Mouse (Mus musculus): ENCODE data around the gene Plcd4. TPM values are rescaled to one million over a fixed set of nuclear protein-coding genes. Genes with fewer than 3 reads are reported as not detected.

Plcd4 gene
- polyA plus RNA-seq, 1 experiment from 2014 or later, result not detected

DNA sequence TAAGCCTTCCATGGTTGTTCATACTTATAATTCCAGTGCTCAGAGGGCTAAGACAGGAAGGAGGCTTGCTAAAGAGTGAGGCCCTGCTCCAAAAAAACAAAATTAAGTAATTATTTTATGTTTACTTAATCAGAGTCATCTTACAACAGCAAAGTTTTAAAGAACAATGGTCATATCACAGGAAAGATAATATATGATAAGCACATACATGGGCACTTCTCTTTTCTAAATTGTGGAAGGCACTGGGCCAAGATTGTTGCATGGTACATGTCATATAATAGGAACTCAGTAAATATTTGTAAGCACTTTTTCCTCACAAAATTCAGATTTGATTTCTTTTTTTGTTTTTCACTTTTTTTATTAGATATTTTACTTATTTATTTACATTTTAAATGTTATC, 22.8 kb upstream of the Plcd4 start:
- Histone ChIP-seq H3K9me3 (ENCODE audit: control insufficient read depth, low read length) (no peaks in the 10 kb centered on the region), H3K27ac (ENCODE audit: low read depth, low read length) (no peak overlapping the region), H3K4me3 (ENCODE audit: low read depth, low read length) (no peak overlapping the region), H3K36me3 (ENCODE audit: control insufficient read depth, insufficient read depth, low read length) (peaks cover 23% of the 10 kb centered on the region), H3K9ac (ENCODE audit: low read depth, low read length) (no peak overlapping the region), H3K4me1 (replicated peaks; ENCODE audit: control insufficient read depth, insufficient read depth, low read length) (no peaks in the 10 kb centered on the region), H3K27me3 (replicated peaks; ENCODE audit: control insufficient read depth, insufficient read depth, low read length) (no peaks in the 10 kb centered on the region), H3K4me2 (no peak overlapping the region)
- DNase-seq (ENCODE audit: low spot score), result no peak
- no peak for ATAC-seq (replicated peaks; ENCODE audit: low FRiP score)

DNA sequence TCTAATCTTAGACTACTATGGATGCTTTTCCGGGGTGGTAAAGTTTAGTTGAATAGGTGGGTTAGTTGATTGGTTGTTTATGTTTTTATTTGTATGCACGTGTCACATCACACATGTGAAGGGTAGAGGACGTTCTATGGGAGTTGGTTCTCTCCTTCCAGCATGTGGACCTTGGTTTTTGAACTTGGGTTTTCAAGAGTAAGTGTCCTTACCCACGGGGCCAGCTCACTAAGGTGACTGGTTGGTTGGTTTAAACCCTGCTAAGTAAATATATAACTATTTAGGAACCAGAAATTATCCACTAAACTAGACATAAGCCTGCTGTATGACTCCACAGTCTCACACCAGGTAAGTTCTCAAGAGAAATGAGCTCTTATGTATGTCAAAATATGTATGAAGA, 17.9 kb upstream of the Plcd4 start:
- Histone ChIP-seq H3K4me2 (no peak overlapping the region), H3K4me3 (ENCODE audit: low read depth, low read length) (no peak overlapping the region), H3K27ac (ENCODE audit: low read depth, low read length) (no peak overlapping the region), H3K4me1 (replicated peaks; ENCODE audit: control insufficient read depth, insufficient read depth, low read length) (no peaks in the 10 kb centered on the region), H3K9ac (ENCODE audit: low read depth, low read length) (no peak overlapping the region), H3K27me3 (replicated peaks; ENCODE audit: control insufficient read depth, insufficient read depth, low read length) (no peaks in the 10 kb centered on the region), H3K9me3 (ENCODE audit: control insufficient read depth, low read length) (no peaks in the 10 kb centered on the region), H3K36me3 (ENCODE audit: control insufficient read depth, insufficient read depth, low read length) (peaks cover 35% of the 10 kb centered on the region)
- ATAC-seq (replicated peaks; ENCODE audit: low FRiP score) (no peak), DNase-seq (ENCODE audit: low spot score) (no peak)
- WGBS, result 84% methylated on average over 4 of the region's 4 CpGs

DNA sequence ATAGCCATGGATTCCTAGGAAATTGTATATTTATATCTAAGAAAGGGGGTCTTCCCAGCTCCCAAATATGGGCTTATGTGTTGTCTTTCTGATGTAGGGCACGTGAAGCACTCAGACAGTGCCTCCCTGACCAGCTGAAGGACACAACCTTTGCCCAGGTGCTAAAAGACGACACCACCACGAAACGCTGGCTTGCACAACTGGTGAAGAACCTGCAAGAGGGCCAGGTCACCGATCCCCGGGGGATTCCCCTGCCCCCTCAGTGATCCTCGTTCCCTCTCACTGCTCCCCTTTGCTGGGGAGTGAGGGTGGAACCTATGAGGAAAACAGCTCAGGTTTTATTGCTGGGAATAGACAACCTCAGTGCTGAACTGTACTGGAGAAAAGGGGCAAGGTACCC, 14.1 kb upstream of the Plcd4 start:
- ATAC-seq (replicated peaks; ENCODE audit: low FRiP score), result no peak
- Histone ChIP-seq H3K4me3 (ENCODE audit: low read depth, low read length) (no peak overlapping the region), H3K27me3 (replicated peaks; ENCODE audit: control insufficient read depth, insufficient read depth, low read length) (no peaks in the 10 kb centered on the region), H3K27ac (ENCODE audit: low read depth, low read length) (no peak overlapping the region), H3K4me1 (replicated peaks; ENCODE audit: control insufficient read depth, insufficient read depth, low read length) (no peaks in the 10 kb centered on the region), H3K9me3 (ENCODE audit: control insufficient read depth, low read length) (no peaks in the 10 kb centered on the region), H3K9ac (ENCODE audit: low read depth, low read length) (no peak overlapping the region), H3K36me3 (ENCODE audit: control insufficient read depth, insufficient read depth, low read length) (peaks cover 41% of the 10 kb centered on the region), H3K4me2 (no peak overlapping the region)
- DNase-seq (ENCODE audit: low spot score), result no peak
- 95% methylated on average over 7 of the region's 7 CpGs for WGBS

DNA sequence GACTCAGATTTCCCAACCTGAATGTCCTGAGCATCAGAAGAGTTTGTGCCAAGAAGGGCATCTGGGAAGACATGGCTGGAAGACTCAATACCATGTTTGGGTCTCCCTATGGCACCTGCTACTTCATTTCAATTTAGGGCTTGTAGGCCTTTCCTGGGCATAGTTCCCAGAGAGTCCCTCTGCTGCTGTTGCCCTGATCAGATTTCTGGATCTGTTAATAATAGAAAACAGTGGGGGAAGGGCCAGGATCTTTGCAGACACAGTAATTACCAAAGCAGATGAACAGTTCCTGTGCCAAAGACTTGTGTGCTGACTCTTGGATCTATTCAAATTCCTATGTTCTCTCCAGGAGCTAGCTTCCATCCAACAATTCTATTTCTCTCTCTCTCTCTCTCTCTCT, 4.0 kb upstream of the Plcd4 start:
- Histone ChIP-seq H3K4me1 (replicated peaks; ENCODE audit: control insufficient read depth, insufficient read depth, low read length) (no peaks in the 10 kb centered on the region), H3K9ac (ENCODE audit: low read depth, low read length) (no peak overlapping the region), H3K36me3 (ENCODE audit: control insufficient read depth, insufficient read depth, low read length) (no peaks in the 10 kb centered on the region), H3K9me3 (ENCODE audit: control insufficient read depth, low read length) (no peaks in the 10 kb centered on the region), H3K4me2 (no peak overlapping the region), H3K27me3 (replicated peaks; ENCODE audit: control insufficient read depth, insufficient read depth, low read length) (peaks cover 4% of the 10 kb centered on the region), H3K4me3 (ENCODE audit: low read depth, low read length) (no peak overlapping the region), H3K27ac (ENCODE audit: low read depth, low read length) (no peak overlapping the region)
- no peak for ATAC-seq (replicated peaks; ENCODE audit: low FRiP score)
- DNase-seq (ENCODE audit: low spot score), result no peak

DNA sequence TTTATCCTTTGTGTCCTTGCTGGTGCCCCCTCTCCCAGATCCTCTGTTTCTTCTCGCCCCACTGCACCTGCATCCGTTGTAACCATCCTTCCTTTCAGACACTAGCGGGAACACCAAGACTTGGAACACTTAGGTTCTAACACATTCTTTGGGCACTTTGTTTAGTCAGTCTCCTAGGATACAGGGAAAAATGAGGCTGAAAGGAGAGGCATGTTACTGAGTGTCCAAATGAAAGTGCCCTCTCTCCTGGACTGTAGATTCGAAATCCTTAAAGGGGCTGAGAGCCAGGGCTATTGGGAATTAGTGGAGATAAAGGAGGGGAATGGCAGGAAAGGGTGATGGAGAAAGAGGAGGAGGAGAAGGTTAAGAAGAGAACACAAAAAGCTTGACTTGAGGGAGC, 1.5 kb downstream of the Plcd4 start, which contains the start of gene Usp37:
Usp37 (minus strand) TSS at position 101 of the 400 bp plus-strand sequence.
- ATAC-seq (replicated peaks; ENCODE audit: low FRiP score) (no peak), DNase-seq (ENCODE audit: low spot score) (no peak)
- no peak within 1 kb of the TSS for H3K9ac ChIP-seq (ENCODE audit: low read depth, low read length)
- no peak within 1 kb of the TSS for H3K4me3 ChIP-seq (ENCODE audit: low read depth, low read length)
- H3K4me2 ChIP-seq, result no peak within 1 kb of the TSS
- H3K27me3 ChIP-seq (replicated peaks; ENCODE audit: control insufficient read depth, insufficient read depth, low read length), result peaks cover 4% of the 10 kb centered on the region
- no peak within 1 kb of the TSS for H3K27ac ChIP-seq (ENCODE audit: low read depth, low read length)
- WGBS, result 79% methylated on average over 4 of the region's 4 CpGs
- no peaks in the 10 kb centered on the region for H3K9me3 ChIP-seq (ENCODE audit: control insufficient read depth, low read length)
- no peaks in the 10 kb centered on the region for H3K4me1 ChIP-seq (replicated peaks; ENCODE audit: control insufficient read depth, insufficient read depth, low read length)
- no peaks in the 10 kb centered on the region for H3K36me3 ChIP-seq (ENCODE audit: control insufficient read depth, insufficient read depth, low read length)

DNA sequence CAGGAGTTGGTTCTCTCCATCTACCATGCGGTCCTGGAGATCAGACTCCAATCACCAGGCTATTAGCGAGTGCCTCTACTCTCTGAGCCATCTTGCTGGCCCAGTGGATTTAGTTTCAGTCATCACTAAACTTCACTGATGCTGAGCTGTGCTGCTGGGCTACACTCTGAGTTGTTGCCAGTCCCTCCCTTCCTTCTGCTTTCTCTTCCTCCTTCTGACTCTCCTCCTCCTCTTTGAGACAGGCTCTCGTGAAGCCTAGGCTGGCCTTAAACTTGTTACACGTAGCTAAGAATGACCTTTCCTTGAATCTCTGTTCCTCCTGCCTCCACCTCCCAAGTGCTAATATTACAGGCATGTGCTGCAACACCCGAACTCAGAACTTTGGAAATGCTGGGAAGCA, 16.4 kb downstream of the Plcd4 start:
- H3K4me1 ChIP-seq (replicated peaks; ENCODE audit: control insufficient read depth, insufficient read depth, low read length), result no peaks in the 10 kb centered on the region
- H3K9me3 ChIP-seq (ENCODE audit: control insufficient read depth, low read length), result no peaks in the 10 kb centered on the region
- no peaks in the 10 kb centered on the region for H3K27me3 ChIP-seq (replicated peaks; ENCODE audit: control insufficient read depth, insufficient read depth, low read length)
- H3K27ac ChIP-seq (ENCODE audit: low read depth, low read length), result no peak overlapping the region
- no peaks in the 10 kb centered on the region; the same call in 1 of the 2 replicates for H3K36me3 ChIP-seq (ENCODE audit: control insufficient read depth, insufficient read depth, low read length)
- H3K9ac ChIP-seq (ENCODE audit: low read depth, low read length), result no peak overlapping the region
- ATAC-seq (replicated peaks; ENCODE audit: low FRiP score) (no peak), DNase-seq (ENCODE audit: low spot score) (no peak)
- H3K4me3 ChIP-seq (ENCODE audit: low read depth, low read length), result no peak overlapping the region
- WGBS, result 65% methylated on average over 5 of the region's 5 CpGs
- H3K4me2 ChIP-seq, result no peak overlapping the region

DNA sequence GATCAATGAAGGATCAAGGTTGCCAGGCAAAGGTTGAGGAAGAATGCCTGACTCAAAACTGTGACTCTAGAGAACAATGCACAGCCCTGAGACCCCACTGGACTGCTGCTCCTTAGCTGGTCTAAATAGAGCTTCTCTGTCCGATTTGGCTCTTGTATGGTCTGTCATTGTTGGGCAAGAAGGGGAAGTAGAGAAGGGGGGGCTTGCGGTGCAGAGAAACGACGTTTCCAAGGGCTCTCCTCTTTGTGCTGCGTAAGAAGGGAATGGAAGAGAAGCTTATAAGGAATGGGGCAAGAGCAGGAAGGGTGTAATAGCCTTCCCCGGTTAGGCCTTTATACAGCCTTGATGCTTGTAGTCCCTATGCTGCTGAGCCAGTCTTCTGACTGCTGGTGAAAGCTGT, 23.1 kb downstream of the Plcd4 start:
- 83% methylated on average over 6 of the region's 6 CpGs for WGBS
- no peak for ATAC-seq (replicated peaks; ENCODE audit: low FRiP score)
- H3K36me3 ChIP-seq (ENCODE audit: control insufficient read depth, insufficient read depth, low read length), result peaks cover 34% of the 10 kb centered on the region
- H3K9me3 ChIP-seq (ENCODE audit: control insufficient read depth, low read length), result no peaks in the 10 kb centered on the region
- H3K4me3 ChIP-seq (ENCODE audit: low read depth, low read length), result no peak overlapping the region
- DNase-seq (ENCODE audit: low spot score), result no peak
- H3K4me1 ChIP-seq (replicated peaks; ENCODE audit: control insufficient read depth, insufficient read depth, low read length), result no peaks in the 10 kb centered on the region
- no peak overlapping the region for H3K27ac ChIP-seq (ENCODE audit: low read depth, low read length)
- H3K4me2 ChIP-seq, result no peak overlapping the region
- H3K9ac ChIP-seq (ENCODE audit: low read depth, low read length), result no peak overlapping the region
- no peaks in the 10 kb centered on the region for H3K27me3 ChIP-seq (replicated peaks; ENCODE audit: control insufficient read depth, insufficient read depth, low read length)

DNA sequence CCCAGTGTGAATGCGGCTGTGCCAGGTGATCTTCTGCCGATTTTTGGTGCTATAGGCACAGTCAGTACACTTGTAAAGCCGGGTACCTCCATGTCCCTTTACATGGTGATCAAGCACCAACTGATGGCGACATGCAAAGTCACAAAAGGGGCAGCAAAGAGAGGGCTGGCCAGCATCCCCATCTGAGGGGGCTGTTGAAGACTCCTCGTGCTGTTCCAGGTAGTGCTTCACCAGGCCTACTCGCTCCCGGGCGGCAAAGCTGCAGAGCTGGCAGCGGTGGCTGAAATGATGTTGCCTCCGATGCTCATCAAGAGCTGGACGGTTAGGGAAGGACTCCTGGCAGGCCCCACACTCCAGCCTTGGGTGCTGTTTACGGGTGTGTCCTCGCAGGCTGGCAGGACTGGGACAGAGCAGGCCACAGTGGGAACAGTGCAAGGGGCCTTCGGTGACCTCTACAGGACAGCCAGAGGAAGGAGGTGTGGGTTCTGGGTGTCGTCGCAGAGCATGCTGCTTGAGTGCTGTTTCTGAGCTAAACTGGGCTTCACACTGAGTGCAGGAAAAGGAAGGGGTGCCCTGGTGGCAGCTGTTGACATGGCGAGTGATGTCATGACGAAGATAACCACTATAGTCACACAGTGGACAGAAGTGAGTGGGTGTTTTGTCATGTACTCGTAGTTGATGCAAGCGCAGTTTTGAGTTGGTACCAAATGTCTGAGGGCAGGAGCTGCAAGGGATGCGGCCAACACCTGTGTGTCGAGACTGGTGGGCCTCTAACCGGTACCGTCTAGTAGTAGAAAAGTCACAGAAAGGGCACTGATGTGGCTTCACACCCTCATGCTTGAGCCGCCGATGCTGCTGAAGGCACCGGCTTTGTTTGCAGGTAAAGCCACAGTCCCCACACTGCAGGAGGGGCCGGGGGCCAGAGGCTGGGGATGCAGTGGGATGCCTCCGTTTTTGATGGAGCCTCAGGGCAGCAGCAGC, 27.3 kb downstream of the Plcd4 start:
- Histone ChIP-seq H3K36me3 (ENCODE audit: control insufficient read depth, insufficient read depth, low read length) (peaks cover 50% of the 10 kb centered on the region), H3K4me2 (no peak overlapping the region), H3K9me3 (ENCODE audit: control insufficient read depth, low read length) (no peaks in the 10 kb centered on the region), H3K27ac (ENCODE audit: low read depth, low read length) (no peak overlapping the region), H3K4me1 (replicated peaks; ENCODE audit: control insufficient read depth, insufficient read depth, low read length) (no peaks in the 10 kb centered on the region), H3K4me3 (ENCODE audit: low read depth, low read length) (no peak overlapping the region), H3K9ac (ENCODE audit: low read depth, low read length) (no peak overlapping the region), H3K27me3 (replicated peaks; ENCODE audit: control insufficient read depth, insufficient read depth, low read length) (no peaks in the 10 kb centered on the region)
- WGBS, result 92% methylated on average over 29 of the region's 29 CpGs
- ATAC-seq (replicated peaks; ENCODE audit: low FRiP score) (no peak), DNase-seq (ENCODE audit: low spot score) (no peak)

DNA sequence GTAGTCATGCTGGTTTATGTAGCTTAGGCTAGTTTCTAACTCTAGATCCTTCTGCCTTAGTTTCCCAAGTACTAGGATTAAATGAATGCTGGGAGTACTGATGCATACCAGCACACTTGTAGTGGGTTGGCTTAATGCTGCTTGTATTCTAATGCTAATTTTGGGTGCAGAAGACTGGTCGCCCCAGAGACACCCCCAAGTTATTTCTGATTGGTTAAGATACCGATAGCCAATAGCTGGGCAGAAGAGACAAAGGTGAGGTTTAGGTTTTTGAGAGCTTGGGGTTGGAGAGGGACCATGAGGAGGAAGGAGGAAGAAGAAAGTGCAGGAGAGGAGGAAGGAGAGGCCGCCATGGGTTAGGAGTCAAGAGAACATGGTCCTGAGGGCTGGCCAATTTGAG, 39.9 kb downstream of the Plcd4 start:
- Histone ChIP-seq H3K36me3 (ENCODE audit: control insufficient read depth, insufficient read depth, low read length) (peaks cover 19% of the 10 kb centered on the region; the same call in 1 of the 2 replicates), H3K4me3 (ENCODE audit: low read depth, low read length) (no peak overlapping the region), H3K27me3 (replicated peaks; ENCODE audit: control insufficient read depth, insufficient read depth, low read length) (no peaks in the 10 kb centered on the region), H3K4me1 (replicated peaks; ENCODE audit: control insufficient read depth, insufficient read depth, low read length) (peaks cover 13% of the 10 kb centered on the region), H3K27ac (ENCODE audit: low read depth, low read length) (no peak overlapping the region), H3K9ac (ENCODE audit: low read depth, low read length) (no peak overlapping the region), H3K9me3 (ENCODE audit: control insufficient read depth, low read length) (no peaks in the 10 kb centered on the region), H3K4me2 (no peak overlapping the region)
- WGBS, result 87% methylated on average over 3 of the region's 3 CpGs
- no peak for ATAC-seq (replicated peaks; ENCODE audit: low FRiP score)
- DNase-seq (ENCODE audit: low spot score), result no peak

Data from liver, embryonic 11.5 days (tissue).